Mouse (Mus musculus) heart, adult 2 months (tissue): ENCODE results near the gene Iqcf6. TPM values are rescaled to one million over a fixed set of nuclear protein-coding genes. Genes with fewer than 3 reads are reported as not detected.

Experiments used
- DNase-seq, 2 experiments: peaks; one replicate each; pipeline ENCODE4 v3.0.0; 2021
- H3K27ac ChIP-seq: fragments of 200-600 bp; 2 replicates; pipeline ENCODE4 v1.8.1; 2022
- H3K27me3 ChIP-seq: fragments of 200-500 bp; 2 replicates; pipeline ENCODE4 v1.6.1; 2012; ENCODE audit warnings: mild to moderate bottlenecking, low read length, inconsistent platforms, mixed read lengths; ENCODE audit not compliant: control insufficient read depth, insufficient read depth
- H3K36me3 ChIP-seq: fragments of 200-500 bp; 2 replicates; pipeline ENCODE4 v1.6.1; 2012; ENCODE audit warnings: low read length, inconsistent platforms; ENCODE audit not compliant: control insufficient read depth, insufficient read depth
- H3K4me1 ChIP-seq: fragments of 200-500 bp; 2 replicates; pipeline ENCODE4 v1.6.1; 2011; ENCODE audit warnings: low read length; ENCODE audit not compliant: control insufficient read depth, insufficient read depth
- H3K4me3 ChIP-seq: fragments of 200-600 bp; 2 replicates; pipeline ENCODE4 v1.8.1; 2022
- H3K79me2 ChIP-seq: fragments of 200-500 bp; replicated peaks from 2 replicates; pipeline ENCODE4 v1.6.1; 2012; ENCODE audit warnings: mild to moderate bottlenecking, inconsistent platforms, low read length, moderate library complexity, mixed read lengths; ENCODE audit not compliant: control insufficient read depth, insufficient read depth
- H3K9ac ChIP-seq: fragments of 200-500 bp; 2 replicates; pipeline ENCODE4 v1.6.1; 2012; ENCODE audit warnings: low read depth, mild to moderate bottlenecking, control low read depth, inconsistent platforms, low read length, mixed read lengths
- CTCF ChIP-seq: fragments of 200-600 bp; IDR thresholded peaks from 2 replicates; pipeline ENCODE4 v1.8.1; 2022; ENCODE audit warnings: antibody characterized with exemption, mild to moderate bottlenecking, moderate library complexity
- EP300 ChIP-seq: fragments of 200-500 bp; IDR thresholded peaks from 2 replicates; pipeline ENCODE4 v1.6.1; 2011; ENCODE audit warnings: low read depth, low read length, control low read depth; ENCODE audit not compliant: insufficient read depth
- POLR2A ChIP-seq: fragments of 200-500 bp; IDR thresholded peaks from 2 replicates; pipeline ENCODE4 v1.6.1; 2011; ENCODE audit warnings: mild to moderate bottlenecking, low read depth, low read length, control low read depth; ENCODE audit not compliant: insufficient read depth
- WGBS: fragments of 180-500 bp; shearing (Covaris S2); methylation state at CpG from one replicate; pipeline ENCODE4 v1.1.7; 2018; 5-methylcytosine and 5-hydroxymethylcytosine counted together
- intact Hi-C: fragments of 180-260 bp; cut with DNase I; formaldehyde crosslinking; loops from one replicate; pipeline ENCODE4 v1.15.1; 2025
- polyA plus RNA-seq: library from polyadenylated mRNA; depleted of rRNA; stranded (reverse); fragments of >200 nt; gene quantifications from 2 replicates; pipeline ENCODE4 v1.2.3, GENCODE M21; 2012; rRNA removed
- total RNA-seq, 2 experiments: library from RNA; stranded (reverse); gene quantifications; 2 replicates each; pipeline ENCODE4 v1.2.3; 2021

Iqcf6 gene
- total and polyA plus RNA-seq, 3 experiments, result not detected

GRCm38 (mm10) chr9:106676571-106676970, 50.2 kb downstream of the Iqcf6 start:
- WGBS, result 75% methylated on average over 4 of the region's 4 CpGs
- intact Hi-C loops, result no loop called here

More at GRCm38 (mm10) chr9:106676571-106676970, 50.2 kb downstream of the Iqcf6 start:
- H3K27me3 ChIP-seq, result no peaks in the 10 kb centered on the region
- H3K27ac ChIP-seq, result no peak overlapping the region
- no peaks in the 10 kb centered on the region for H3K4me1 ChIP-seq
- TF ChIP-seq EP300, result no peak
- no peak for TF ChIP-seq CTCF
- TF ChIP-seq POLR2A, result no peak
- DNase-seq, result no peak
- no peaks in the 10 kb centered on the region for H3K36me3 ChIP-seq
- H3K9ac ChIP-seq, result no peak overlapping the region
- no peaks in the 10 kb centered on the region for H3K79me2 ChIP-seq
- no peak overlapping the region for H3K4me3 ChIP-seq

Other genes with a start within 250 kb of the Iqcf6 start
- gene Rpl29, start 197.1 kb upstream of the Iqcf6 start, total RNA-seq, result 100 to 1,000 TPM; 251 to 296 TPM
- 247 and 287 TPM in 2 replicates for gene Rpl29, start 197.1 kb upstream of the Iqcf6 start, polyA plus RNA-seq
- 10 to 100 TPM; 20.1 to 26.7 TPM for gene Acy1, start 188.3 kb upstream of the Iqcf6 start, total RNA-seq
- gene Acy1, start 188.3 kb upstream of the Iqcf6 start, polyA plus RNA-seq, result 12.0 and 12.5 TPM in 2 replicates
- 1 to 10 TPM; 6.6 to 6.8 TPM for gene Abhd14b, start 179.1 kb upstream of the Iqcf6 start, total RNA-seq
- gene Abhd14b, start 179.1 kb upstream of the Iqcf6 start, polyA plus RNA-seq, result 27.8 and 34.8 TPM in 2 replicates
- 10 to 100 TPM; 18.7 to 21.8 TPM for gene Abhd14a, start 178.9 kb upstream of the Iqcf6 start, total RNA-seq
- gene Abhd14a, start 178.9 kb upstream of the Iqcf6 start, polyA plus RNA-seq, result 33.2 and 43.0 TPM in 2 replicates
- 10 to 100 TPM; 70.0 to 74.6 TPM for gene Pcbp4, start 173.3 kb upstream of the Iqcf6 start, total RNA-seq
- gene Pcbp4, start 173.3 kb upstream of the Iqcf6 start, polyA plus RNA-seq, result 92.8 and 95.8 TPM in 2 replicates
- gene Gpr62, start 160.6 kb upstream of the Iqcf6 start, total RNA-seq, result not detected
- gene Gpr62, start 160.6 kb upstream of the Iqcf6 start, polyA plus RNA-seq, result 0.12 TPM in 1 of 2 replicates, not detected in the other
- 10 to 100 TPM; 18.9 to 23.4 TPM for gene Rrp9, start 150.6 kb upstream of the Iqcf6 start, total RNA-seq
- gene Rrp9, start 150.6 kb upstream of the Iqcf6 start, polyA plus RNA-seq, result 21.0 and 22.3 TPM in 2 replicates
- gene Parp3, start 149.6 kb upstream of the Iqcf6 start, total RNA-seq, result 10 to 100 TPM; 29.4 to 31.2 TPM
- 35.1 and 46.7 TPM in 2 replicates for gene Parp3, start 149.6 kb upstream of the Iqcf6 start, polyA plus RNA-seq
- not detected for gene Iqcf1, start 126.6 kb upstream of the Iqcf6 start, total RNA-seq
- 0.37 TPM in 1 of 2 replicates, not detected in the other for gene Iqcf1, start 126.6 kb upstream of the Iqcf6 start, polyA plus RNA-seq
- not detected for gene Iqcf5, start 112.0 kb upstream of the Iqcf6 start, total RNA-seq
- gene Iqcf5, start 112.0 kb upstream of the Iqcf6 start, polyA plus RNA-seq, result not detected in 2 replicates
- gene Iqcf3, start 65.0 kb upstream of the Iqcf6 start, total RNA-seq, result not detected
- gene Iqcf3, start 65.0 kb upstream of the Iqcf6 start, polyA plus RNA-seq, result 0.15 TPM in 1 of 2 replicates, not detected in the other
- gene Iqcf4, start 55.6 kb upstream of the Iqcf6 start, total RNA-seq, result not detected
- not detected in 2 replicates for gene Iqcf4, start 55.6 kb upstream of the Iqcf6 start, polyA plus RNA-seq
- not detected for gene Grm2, start 29.5 kb downstream of the Iqcf6 start, total RNA-seq
- gene Grm2, start 29.5 kb downstream of the Iqcf6 start, polyA plus RNA-seq, result 0.09 TPM in 1 of 2 replicates, not detected in the other
- gene Tex264, start 59.3 kb downstream of the Iqcf6 start, total RNA-seq, result 10 to 100 TPM; 40.3 to 47.6 TPM
- gene Tex264, start 59.3 kb downstream of the Iqcf6 start, polyA plus RNA-seq, result 62.1 and 69.2 TPM in 2 replicates
- gene Rad54l2, start 162.6 kb downstream of the Iqcf6 start, total RNA-seq, result 10 to 100 TPM in 1 of 2 experiments, 1 to 10 TPM in 1; 9.5 to 10.7 TPM
- gene Rad54l2, start 162.6 kb downstream of the Iqcf6 start, polyA plus RNA-seq, result 14.0 and 14.8 TPM in 2 replicates
- gene Dcaf1, start 195.3 kb downstream of the Iqcf6 start, total RNA-seq, result 10 to 100 TPM; 27.3 to 27.9 TPM
- 9.8 and 19.9 TPM in 2 replicates for gene Dcaf1, start 195.3 kb downstream of the Iqcf6 start, polyA plus RNA-seq